Mouse (Mus musculus) liver, embryonic 11.5 days (tissue): ENCODE data around the gene Tnc. TPM values are rescaled to one million over a fixed set of nuclear protein-coding genes. Genes with fewer than 3 reads are reported as not detected.

ENCODE experiments used
- ATAC-seq: fragments of 200-750 bp; cut with Nextera tagmentation; replicated peaks from 2 replicates; pipeline ENCODE4 v1.8.0; 2017; ENCODE audit warnings: moderate number of reproducible peaks, mild to moderate bottlenecking, moderate TSS enrichment, moderate library complexity; ENCODE audit not compliant: low FRiP score
- DNase-seq: peaks from one replicate; pipeline ENCODE4 v3.0.0-alpha.2; 2017; ENCODE audit warnings: low spot score
- H3K27ac ChIP-seq: fragments of 300-500 bp; sonication (generic); 2 replicates; pipeline ENCODE4 v1.5.1; 2014; ENCODE audit warnings: mild to moderate bottlenecking, low read depth, low read length, control low read depth
- H3K27me3 ChIP-seq: fragments of 300-500 bp; sonication (generic); replicated peaks from 2 replicates; pipeline ENCODE4 v1.6.1; 2014; ENCODE audit warnings: low read length, mixed read lengths; ENCODE audit not compliant: control insufficient read depth, insufficient read depth
- H3K36me3 ChIP-seq: fragments of 300-500 bp; sonication (generic); 2 replicates; pipeline ENCODE4 v1.6.1; 2014; ENCODE audit warnings: mild to moderate bottlenecking, low read length, moderate library complexity, mixed read lengths; ENCODE audit not compliant: control insufficient read depth, insufficient read depth
- H3K4me1 ChIP-seq: fragments of 300-500 bp; sonication (generic); replicated peaks from 2 replicates; pipeline ENCODE4 v1.6.1; 2014; ENCODE audit warnings: low read length, mixed read lengths; ENCODE audit not compliant: control insufficient read depth, insufficient read depth
- H3K4me2 ChIP-seq: fragments of 300-500 bp; sonication (generic); 2 replicates; pipeline ENCODE4 v1.6.1; 2014; ENCODE audit warnings: mild to moderate bottlenecking, control low read depth, moderate library complexity
- H3K4me3 ChIP-seq: fragments of 300-500 bp; sonication (generic); 2 replicates; pipeline ENCODE4 v1.5.1; 2014; ENCODE audit warnings: low read depth, low read length, control low read depth
- H3K9ac ChIP-seq: fragments of 300-500 bp; sonication (generic); 2 replicates; pipeline ENCODE4 v1.6.1; 2014; ENCODE audit warnings: low read depth, low read length, control low read depth
- H3K9me3 ChIP-seq: fragments of 300-500 bp; sonication (generic); 2 replicates; pipeline ENCODE4 v1.6.1; 2016; ENCODE audit warnings: low read length, inconsistent platforms, mixed read lengths; ENCODE audit not compliant: control insufficient read depth
- WGBS: fragments of 180-500 bp; shearing (Covaris S2); extraction: QIAGEN DNeasy Blood & Tissue Kit; methylation state at CpG from one replicate; pipeline ENCODE4 v1.1.7; 2014; 5-methylcytosine and 5-hydroxymethylcytosine counted together
- polyA plus RNA-seq: library from polyadenylated mRNA; unstranded; fragments of >200 nt; fragmentation: Nextera tagmentation; extraction: Ambion mirVana; gene quantifications from 2 replicates; pipeline ENCODE4 v1.2.1, GENCODE M21; 2014

Gene Tnc
- 17.0 and 17.5 TPM in 2 replicates for polyA plus RNA-seq

- no peaks in the 10 kb centered on the region for H3K4me1 ChIP-seq
- H3K4me3 ChIP-seq, result peak within 1 kb of the TSS; percentile 34
- H3K27ac ChIP-seq, result no peak within 1 kb of the TSS
- peak within 1 kb of the TSS; percentile 56 for H3K4me2 ChIP-seq
- ATAC-seq, result no peak
- H3K36me3 ChIP-seq, result no peaks in the 10 kb centered on the region
- peak; percentile 34 for DNase-seq
- H3K9me3 ChIP-seq, result no peaks in the 10 kb centered on the region
- peaks cover 18% of the 10 kb centered on the region for H3K27me3 ChIP-seq
- no peak within 1 kb of the TSS for H3K9ac ChIP-seq
- 2% methylated on average over 26 of the region's 26 CpGs for WGBS
Measured at GRCm38 (mm10) chr4:64046831-64047493, at the start of gene Tnc. TSS of gene Tnc (minus strand) at chr4:64047015.

DNA sequence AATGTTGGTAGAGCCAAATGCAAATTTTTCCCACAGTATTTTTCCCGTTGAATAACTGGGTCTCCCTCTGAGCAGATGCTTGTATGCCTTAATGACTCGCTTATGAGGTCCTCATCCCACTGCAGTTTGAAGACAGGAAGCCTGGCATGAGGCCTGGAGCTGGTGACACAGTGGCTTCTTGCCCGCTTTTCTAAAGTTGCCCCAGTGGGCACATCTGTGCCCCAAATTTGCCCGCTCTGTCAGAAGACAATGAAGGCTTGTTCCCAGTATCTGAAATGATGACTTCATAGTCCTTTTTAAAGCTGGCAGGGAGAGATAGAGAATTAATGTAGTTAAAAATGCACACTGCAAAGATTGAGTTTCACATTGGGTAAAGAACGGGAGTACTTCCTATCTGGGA lies 47.4 kb upstream of the Tnc start:
- H3K9ac ChIP-seq, result no peak overlapping the region
- H3K27ac ChIP-seq, result no peak overlapping the region
- no peak overlapping the region for H3K4me3 ChIP-seq
- ATAC-seq, result no peak
- WGBS, result 78% methylated on average over 5 of the region's 5 CpGs
- H3K4me1 ChIP-seq, result no peaks in the 10 kb centered on the region
- no peaks in the 10 kb centered on the region for H3K9me3 ChIP-seq
- H3K36me3 ChIP-seq, result no peaks in the 10 kb centered on the region
- H3K27me3 ChIP-seq, result no peaks in the 10 kb centered on the region
- no peak overlapping the region for H3K4me2 ChIP-seq
- no peak for DNase-seq

GRCm38 (mm10) chr4:64092857-64093256 lies 46.0 kb upstream of the Tnc start:
- no peak overlapping the region for H3K27ac ChIP-seq
- no peak overlapping the region for H3K4me3 ChIP-seq
- H3K4me2 ChIP-seq, result no peak overlapping the region
- WGBS, result 74% methylated on average over 1 of the region's 1 CpGs
- no peaks in the 10 kb centered on the region for H3K9me3 ChIP-seq
- no peaks in the 10 kb centered on the region for H3K27me3 ChIP-seq
- no peak for ATAC-seq
- H3K9ac ChIP-seq, result no peak overlapping the region
- no peaks in the 10 kb centered on the region for H3K4me1 ChIP-seq
- no peaks in the 10 kb centered on the region for H3K36me3 ChIP-seq
- no peak for DNase-seq

DNA sequence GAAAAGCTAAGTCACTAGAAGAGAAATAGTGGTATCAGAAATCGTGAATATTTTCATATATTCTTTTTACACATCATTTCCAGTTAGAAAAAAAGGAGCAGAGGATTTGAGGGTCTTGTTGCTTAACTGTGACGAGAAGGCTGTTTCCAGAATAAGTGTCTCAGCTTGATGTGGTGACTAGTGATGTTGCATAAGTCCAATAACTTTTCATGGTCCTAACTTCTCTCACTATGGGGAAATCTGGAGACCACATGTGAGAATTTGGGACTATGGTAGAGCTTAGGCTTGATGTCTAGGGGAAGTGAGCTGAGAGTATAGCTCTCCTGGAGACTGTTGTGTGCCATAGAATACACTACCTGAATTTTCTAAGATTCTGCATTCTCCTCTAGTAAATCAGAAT lies 42.6 kb upstream of the Tnc start:
- Histone ChIP-seq H3K9ac (no peak overlapping the region), H3K4me2 (no peak overlapping the region), H3K36me3 (no peaks in the 10 kb centered on the region), H3K27me3 (no peaks in the 10 kb centered on the region), H3K27ac (no peak overlapping the region), H3K9me3 (no peaks in the 10 kb centered on the region), H3K4me3 (no peak overlapping the region), H3K4me1 (no peaks in the 10 kb centered on the region)
- WGBS, result 61% methylated on average over 2 of the region's 2 CpGs
- ATAC-seq (no peak), DNase-seq (no peak)

DNA sequence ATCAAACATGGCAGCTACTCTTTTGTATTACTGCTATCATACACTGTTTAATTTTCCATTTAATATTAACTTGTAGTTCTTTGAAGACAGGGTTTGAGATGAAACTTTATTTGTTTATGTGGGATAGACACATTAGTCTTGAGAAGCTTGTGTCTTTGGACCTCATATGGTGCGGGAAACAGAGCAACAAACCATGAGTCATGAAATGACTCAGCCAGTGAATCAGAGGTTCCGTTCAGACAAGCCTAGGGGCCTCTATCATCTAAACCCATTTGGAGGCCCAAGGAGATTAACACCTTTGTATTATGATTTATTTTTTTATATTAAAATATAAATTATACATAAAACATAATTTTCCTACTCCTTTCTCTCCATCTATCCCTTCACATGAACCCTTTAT lies 40.9 kb upstream of the Tnc start:
- no peak overlapping the region for H3K4me2 ChIP-seq
- ATAC-seq, result no peak

DNA sequence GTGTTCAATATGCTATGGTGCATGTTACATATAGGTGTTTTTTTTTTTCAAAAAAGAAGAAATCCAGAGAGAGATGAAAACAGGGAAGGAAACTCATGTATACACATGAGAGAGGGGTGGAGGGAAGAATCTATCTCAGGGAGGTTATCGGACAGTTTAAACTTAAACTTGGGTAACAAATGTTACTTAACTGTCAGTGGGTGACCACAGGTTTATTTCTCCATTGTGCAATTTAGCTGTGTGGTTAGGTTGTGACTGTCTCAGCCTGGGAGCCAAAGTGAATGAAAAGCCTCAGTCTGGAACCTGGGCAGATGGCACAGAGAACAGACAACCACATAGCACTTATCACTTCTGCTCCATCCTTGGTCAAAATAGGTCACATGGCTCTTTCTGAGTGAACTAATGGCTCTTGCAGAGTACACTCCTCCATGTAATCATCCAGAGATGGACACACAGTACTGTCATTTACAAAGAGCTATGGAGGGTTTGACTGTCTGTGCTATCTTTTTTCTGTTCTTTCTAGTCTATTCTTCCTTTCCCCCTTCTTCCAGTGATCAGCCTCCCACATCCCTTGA lies 39.3 kb upstream of the Tnc start:
- H3K4me3 ChIP-seq, result no peak overlapping the region
- H3K27ac ChIP-seq, result no peak overlapping the region
- H3K9ac ChIP-seq, result no peak overlapping the region
- no peaks in the 10 kb centered on the region for H3K27me3 ChIP-seq
- H3K4me1 ChIP-seq, result no peaks in the 10 kb centered on the region
- H3K4me2 ChIP-seq, result no peak overlapping the region
- DNase-seq (no peak), ATAC-seq (no peak)
- H3K36me3 ChIP-seq, result no peaks in the 10 kb centered on the region
- H3K9me3 ChIP-seq, result no peaks in the 10 kb centered on the region
- WGBS, result 55% methylated on average over 1 of the region's 1 CpGs

More for the DNA sequence above, 40.9 kb upstream of the Tnc start:
- 91% methylated on average over 2 of the region's 2 CpGs for WGBS
- Histone ChIP-seq H3K4me3 (no peak overlapping the region), H3K27me3 (no peaks in the 10 kb centered on the region), H3K9ac (no peak overlapping the region), H3K27ac (no peak overlapping the region), H3K36me3 (no peaks in the 10 kb centered on the region), H3K4me1 (no peaks in the 10 kb centered on the region), H3K9me3 (no peaks in the 10 kb centered on the region)
- no peak for DNase-seq

DNA sequence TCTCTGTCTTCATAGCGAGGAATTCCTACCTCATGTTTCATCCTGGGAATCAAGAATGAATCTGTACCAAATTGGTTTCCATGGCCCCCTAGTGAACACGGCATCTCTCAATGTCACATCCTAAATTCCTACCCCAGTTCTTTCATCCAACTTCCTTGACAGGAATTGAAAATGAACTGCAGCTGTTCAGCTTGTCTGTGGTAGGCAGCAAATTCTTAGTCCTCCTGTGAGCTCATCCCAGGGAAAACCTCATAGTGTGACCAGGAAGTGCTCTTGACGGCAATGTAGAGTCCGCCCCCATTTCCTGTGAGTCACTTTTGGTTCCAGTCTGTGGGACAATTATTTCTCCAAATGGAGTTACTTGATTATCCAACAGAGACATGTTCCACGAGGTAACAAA lies 37.0 kb upstream of the Tnc start:
- Histone ChIP-seq H3K9ac (no peak overlapping the region), H3K9me3 (no peaks in the 10 kb centered on the region), H3K4me1 (no peaks in the 10 kb centered on the region), H3K27me3 (no peaks in the 10 kb centered on the region), H3K27ac (no peak overlapping the region), H3K36me3 (no peaks in the 10 kb centered on the region), H3K4me3 (no peak overlapping the region), H3K4me2 (no peak overlapping the region)
- 53% methylated on average over 5 of the region's 5 CpGs for WGBS
- ATAC-seq (no peak), DNase-seq (no peak)

DNA sequence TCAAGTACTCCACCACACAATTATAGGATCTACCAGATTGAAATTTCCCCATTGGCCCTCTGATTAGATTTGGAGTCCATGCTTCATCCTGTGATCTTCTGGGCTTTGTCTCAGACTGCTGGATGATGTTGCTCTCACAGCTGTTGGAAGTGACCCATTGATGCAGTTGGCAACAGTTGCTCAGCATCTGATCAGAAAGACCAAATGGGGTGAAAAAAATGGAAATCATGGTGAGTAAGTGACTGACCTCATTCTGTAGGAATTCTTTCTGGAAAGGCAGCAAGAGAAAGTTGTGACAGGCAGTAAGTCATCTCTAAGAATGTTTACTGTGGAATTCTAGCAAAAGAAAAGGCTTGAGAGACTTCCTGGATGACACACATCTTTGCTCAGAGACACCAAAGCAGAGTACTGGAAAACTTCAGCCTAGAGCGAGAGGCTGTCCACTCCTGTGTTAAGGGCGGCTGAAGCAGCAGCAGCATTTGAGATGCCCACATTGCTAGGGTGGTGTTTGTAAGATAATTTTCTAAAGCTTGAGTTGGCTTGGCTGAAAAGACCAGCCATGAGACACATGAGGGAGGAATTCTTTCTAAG lies 31.3 kb upstream of the Tnc start:
- Histone ChIP-seq H3K4me1 (no peaks in the 10 kb centered on the region), H3K4me3 (no peak overlapping the region), H3K4me2 (no peak overlapping the region), H3K27ac (no peak overlapping the region), H3K36me3 (no peaks in the 10 kb centered on the region), H3K9ac (no peak overlapping the region), H3K27me3 (no peaks in the 10 kb centered on the region), H3K9me3 (no peaks in the 10 kb centered on the region)
- DNase-seq (no peak), ATAC-seq (no peak)
- 75% methylated on average over 2 of the region's 2 CpGs for WGBS
